Mouse (Mus musculus): Measurements from ENCODE around the gene BC030867.

The BC030867 gene

GRCm38 (mm10) chr11:102221243-102221953 lies 27.3 kb upstream of the BC030867 start:
- no peak for DNase-seq (ENCODE audit: low read depth, low spot score)

- DNase-seq (ENCODE audit: low read depth, low spot score), result no peak
Observed at GRCm38 (mm10) chr11:102221954-102222351, 26.7 kb upstream of the BC030867 start.

GRCm38 (mm10) chr11:102223166-102223565 lies 25.5 kb upstream of the BC030867 start:
- peak; percentile 65 for DNase-seq (ENCODE audit: low read depth, low spot score)

- no peak for DNase-seq (ENCODE audit: low read depth, low spot score)
Observed at GRCm38 (mm10) chr11:102224686-102225085, 24.0 kb upstream of the BC030867 start.

- DNase-seq (ENCODE audit: low read depth, low spot score), result no peak
Observed at GRCm38 (mm10) chr11:102225221-102225620, 23.5 kb upstream of the BC030867 start.

- no peak for DNase-seq (ENCODE audit: low read depth, low spot score)
Observed at GRCm38 (mm10) chr11:102226067-102226978, 22.4 kb upstream of the BC030867 start.

GRCm38 (mm10) chr11:102227270-102228190 lies 21.2 kb upstream of the BC030867 start:
- no peak for DNase-seq (ENCODE audit: low read depth, low spot score)

- DNase-seq (ENCODE audit: low read depth, low spot score), result no peak
Observed at GRCm38 (mm10) chr11:102228191-102228545, 20.5 kb upstream of the BC030867 start.

- no peak for DNase-seq (ENCODE audit: low read depth, low spot score)
Observed at GRCm38 (mm10) chr11:102228646-102229268, 19.9 kb upstream of the BC030867 start.

GRCm38 (mm10) chr11:102229331-102229953 lies 19.2 kb upstream of the BC030867 start:
- peak; percentile 59 for DNase-seq (ENCODE audit: low read depth, low spot score)

- peak; percentile 99 for DNase-seq (ENCODE audit: low read depth, low spot score)
Observed at GRCm38 (mm10) chr11:102230006-102230741, 18.5 kb upstream of the BC030867 start, which contains the start of gene Hdac5. Gene Hdac5 (minus strand): TSS chr11:102230166.

- DNase-seq (ENCODE audit: low read depth, low spot score), result no peak
Observed at GRCm38 (mm10) chr11:102236022-102236421, 12.7 kb upstream of the BC030867 start.

GRCm38 (mm10) chr11:102240636-102241035 lies 8.0 kb upstream of the BC030867 start:
- no peak for DNase-seq (ENCODE audit: low read depth, low spot score)

GRCm38 (mm10) chr11:102241246-102241645 lies 7.4 kb upstream of the BC030867 start:
- no peak for DNase-seq (ENCODE audit: low read depth, low spot score)

GRCm38 (mm10) chr11:102241874-102242273 lies 6.8 kb upstream of the BC030867 start:
- DNase-seq (ENCODE audit: low read depth, low spot score), result no peak

- DNase-seq (ENCODE audit: low read depth, low spot score), result peak; percentile 74
Observed at GRCm38 (mm10) chr11:102244926-102245449, 3.7 kb upstream of the BC030867 start.

- no peak for DNase-seq (ENCODE audit: low read depth, low spot score)
Observed at GRCm38 (mm10) chr11:102245581-102246272, 3.0 kb upstream of the BC030867 start.

GRCm38 (mm10) chr11:102246273-102246635 lies 2.4 kb upstream of the BC030867 start:
- DNase-seq (ENCODE audit: low read depth, low spot score), result no peak

GRCm38 (mm10) chr11:102246871-102247270 lies 1.8 kb upstream of the BC030867 start:
- peak; percentile 35 for DNase-seq (ENCODE audit: low read depth, low spot score)
